15 mouse cellular contexts compared by ENCODE assay signal in the genomic region with DNA sequence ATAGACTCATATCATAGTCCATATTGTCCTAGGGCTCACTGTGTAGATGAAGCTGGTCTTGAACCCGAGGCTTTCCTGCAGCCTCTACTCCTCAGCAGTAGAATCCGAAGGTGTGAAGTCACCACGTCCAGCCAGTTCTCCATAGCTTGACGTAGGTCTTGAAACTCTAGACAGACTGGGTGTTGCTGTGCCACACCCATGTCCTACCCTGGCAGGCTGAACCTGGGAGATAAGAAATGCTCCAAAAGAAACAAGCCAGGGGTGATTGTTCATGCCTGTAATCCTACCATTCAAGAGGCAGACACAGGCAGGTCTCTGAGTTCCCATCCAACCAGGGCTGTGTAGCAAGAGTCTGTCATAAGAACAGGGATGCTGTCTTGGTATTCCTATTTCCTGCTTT. TPM values are rescaled to one million over a fixed set of nuclear protein-coding genes. Genes with fewer than 3 reads are reported as not detected.
DNase-seq lines count a peak whose midpoint lies in the region; ATAC-seq and TF ChIP-seq lines count a peak whose summit lies in the region.
"Had no signal": no experiment of that assay in that cellular context is flagged by ENCODE, and none has a peak within 500 bp of the region (broad histone marks: within the 10 kb centered on the region; RNA-seq: fewer than 3 reads in every experiment).

No protein-coding gene starts in this region.

- H3K9ac ChIP-seq in liver, embryonic 14.5 days (replicated peaks) = no peak overlapping the region
- H3K9ac ChIP-seq in forebrain, embryonic 11.5 days (ENCODE audit: low read length) = no peak overlapping the region
- H3K9ac ChIP-seq: forebrain, embryonic 12.5 days; heart, embryonic 13.5 days; hindbrain, embryonic 14.5 days; midbrain, embryonic 15.5 days had no signal

- peak; percentile 15 for DNase-seq in spleen, adult 12 weeks (ENCODE audit: low spot score)
- DNase-seq in spleen, adult 18-20 months = no peak
- peak; percentile 77 to 87 (median 80) for DNase-seq in liver, embryonic 14.5 days (ENCODE audit: low read depth in 3 of 3, low spot score in 3 of 3)
- no peak for DNase-seq in forebrain, embryonic 11.5 days (ENCODE audit: low spot score)
- DNase-seq in cerebellum, adult 2 months = no peak
- no peak for DNase-seq in kidney, postnatal 14 days
- DNase-seq: cerebellum, postnatal 14 days; kidney, adult 8-10 months; lung, postnatal 4 days; thymus, postnatal 4 days had no signal

- no peaks in the 10 kb centered on the region for H3K36me3 ChIP-seq in liver, embryonic 14.5 days (replicated peaks; ENCODE audit: control insufficient read depth, insufficient read depth, low read depth)
- peaks cover 6% of the 10 kb centered on the region; the same call in 1 of the 2 replicates for H3K36me3 ChIP-seq in forebrain, embryonic 11.5 days (ENCODE audit: control insufficient read depth, insufficient read depth, low read length)

- no peaks in the 10 kb centered on the region for H3K27me3 ChIP-seq in liver, embryonic 14.5 days (ENCODE audit: control insufficient read depth, insufficient read depth, low read length)
- no peaks in the 10 kb centered on the region for H3K27me3 ChIP-seq in forebrain, embryonic 11.5 days (ENCODE audit: control insufficient read depth, insufficient read depth, low read length)
- no peaks in the 10 kb centered on the region for H3K27me3 ChIP-seq in cerebellum, adult 2 months (ENCODE audit: control insufficient read depth, insufficient read depth, low read length)
- H3K27me3 ChIP-seq: forebrain, embryonic 12.5 days; heart, embryonic 13.5 days; midbrain, embryonic 15.5 days had no signal

- TF ChIP-seq EP300 in liver, embryonic 14.5 days (IDR thresholded peaks at IDR 0.05; ENCODE audit: low read depth) = peak; percentile 86

- no peak for TF ChIP-seq POLR2A in cerebellum, adult 2 months (IDR thresholded peaks at IDR 0.05; ENCODE audit: borderline replicate concordance, insufficient read depth, low read length)

- no peak for TF ChIP-seq CTCF in liver, embryonic 14.5 days (IDR thresholded peaks at IDR 0.05; ENCODE audit: low read depth)
- TF ChIP-seq CTCF in cerebellum, adult 2 months (IDR thresholded peaks at IDR 0.05; ENCODE audit: borderline replicate concordance, insufficient read depth, low read depth, low read length) = no peak

- 23% methylated on average over 4 of the region's 4 CpGs for WGBS in liver, embryonic 14.5 days (ENCODE audit: insufficient replicate concordance)
- WGBS in forebrain, embryonic 11.5 days = 92% methylated on average over 4 of the region's 4 CpGs
- 96% methylated on average over 4 of the region's 4 CpGs for WGBS in cerebellum, adult 2 months

- no peaks in the 10 kb centered on the region for H3K9me3 ChIP-seq in liver, embryonic 14.5 days (ENCODE audit: control insufficient read depth, low read length)
- H3K9me3 ChIP-seq in forebrain, embryonic 11.5 days (ENCODE audit: control insufficient read depth, low read length) = no peaks in the 10 kb centered on the region
- H3K9me3 ChIP-seq: forebrain, embryonic 12.5 days; heart, embryonic 13.5 days; midbrain, embryonic 15.5 days had no signal

- no peak overlapping the region for H3K4me3 ChIP-seq in liver, embryonic 14.5 days (ENCODE audit: insufficient read depth in 1 of 2, low read depth in 2 of 2, low read length in 2 of 2)
- H3K4me3 ChIP-seq in forebrain, embryonic 11.5 days (ENCODE audit: low read depth, low read length) = no peak overlapping the region
- H3K4me3 ChIP-seq in cerebellum, adult 2 months (replicated peaks; ENCODE audit: insufficient read depth, low read depth, low read length) = no peak overlapping the region
- H3K4me3 ChIP-seq: forebrain, embryonic 12.5 days; heart, embryonic 13.5 days; midbrain, embryonic 15.5 days had no signal

- peak; percentile 98 for ATAC-seq in erythroid progenitor cell, adult 5-6 weeks (replicated peaks; ENCODE audit: low FRiP score, poor library complexity, severe bottlenecking)
- peak; percentile 99 for ATAC-seq in liver, embryonic 14.5 days (ENCODE audit: insufficient read depth)
- ATAC-seq in forebrain, embryonic 11.5 days (replicated peaks; ENCODE audit: low FRiP score) = no peak
- ATAC-seq: midbrain, embryonic 15.5 days had no signal

- H3K4me1 ChIP-seq in liver, embryonic 14.5 days (replicated peaks; ENCODE audit: control insufficient read depth in 2 of 2, insufficient read depth in 2 of 2, low read length in 1 of 2) = peaks cover 15 to 16% of the 10 kb centered on the region in 2 experiments
- no peaks in the 10 kb centered on the region for H3K4me1 ChIP-seq in forebrain, embryonic 11.5 days (replicated peaks; ENCODE audit: control insufficient read depth, insufficient read depth, low read length)
- no peaks in the 10 kb centered on the region for H3K4me1 ChIP-seq in cerebellum, adult 2 months (ENCODE audit: control insufficient read depth, insufficient read depth, low read length)
- H3K4me1 ChIP-seq: forebrain, embryonic 12.5 days; midbrain, embryonic 15.5 days had no signal

- H3K27ac ChIP-seq in liver, embryonic 14.5 days = peak overlapping the region; percentile 78
- no peak overlapping the region for H3K27ac ChIP-seq in forebrain, embryonic 11.5 days (ENCODE audit: low read depth, low read length)
- H3K27ac ChIP-seq in cerebellum, adult 2 months (ENCODE audit: insufficient read depth, low read length) = no peak overlapping the region
- H3K27ac ChIP-seq: forebrain, embryonic 12.5 days; heart, embryonic 13.5 days; hindbrain, embryonic 14.5 days; midbrain, embryonic 15.5 days had no signal

- H3K4me2 ChIP-seq in liver, embryonic 14.5 days (ENCODE audit: low read depth) = peak overlapping the region; percentile 41
- no peak overlapping the region for H3K4me2 ChIP-seq in forebrain, embryonic 11.5 days (ENCODE audit: low read depth, low read length, severe bottlenecking)
- H3K4me2 ChIP-seq: forebrain, embryonic 12.5 days; heart, embryonic 13.5 days; hindbrain, embryonic 14.5 days; midbrain, embryonic 15.5 days had no signal

RNA-seq across cellular contexts. Expression of a gene that starts 48.4 kb away (rescaled TPM):
- 18.4 and 21.4 TPM in 2 replicates for total RNA-seq in erythroid progenitor cell, adult 5-6 weeks (2015; ENCODE audit: low replicate concordance)
- total RNA-seq in erythroid progenitor cell, adult 5-6 weeks (2017; ENCODE audit: low replicate concordance) = 30.7 and 35.3 TPM in 2 replicates
- 10.5 and 20.3 TPM in 2 replicates for polyA plus RNA-seq in liver, embryonic 14.5 days (2012; rRNA removed)
- 27.5 and 31.4 TPM in 2 replicates for polyA plus RNA-seq in liver, embryonic 14.5 days (2014; fragmentation: Nextera tagmentation; extraction: Ambion mirVana)
- 101 and 108 TPM in 2 replicates for polyA plus RNA-seq in forebrain, embryonic 11.5 days (2014; fragmentation: Nextera tagmentation; extraction: Ambion mirVana)
- polyA plus RNA-seq in cerebellum, adult 2 months (2012; rRNA removed) = 113 and 120 TPM in 2 replicates

Comparison
In these comparisons a context has a peak if more than half of its experiments do, and no peak if none do; other contexts are left out.
1. DNase-seq: peak in spleen, adult 12 weeks (single experiment) and liver, embryonic 14.5 days (3 of 3); none in spleen, adult 18-20 months (0 of 2), forebrain, embryonic 11.5 days (single experiment), cerebellum, adult 2 months (0 of 2) and kidney, postnatal 14 days (single experiment).